Mouse (Mus musculus) neural tube, embryonic 14.5 days (tissue): ENCODE measurements around the gene Trpm4. TPM values are rescaled to one million over a fixed set of nuclear protein-coding genes. Genes with fewer than 3 reads are reported as not detected.
"Not testable (repeated sequence)": the region's sequence is repeated elsewhere in the genome, so short reads cannot be mapped to it uniquely, and the experiment has no call there.

ENCODE experiments used
- ATAC-seq: fragments of 200-750 bp; cut with Nextera tagmentation; 2 replicates; pipeline ENCODE4 v1.8.0; 2017; ENCODE audit warnings: low read depth, mild to moderate bottlenecking, moderate TSS enrichment, moderate library complexity
- H3K27ac ChIP-seq: fragments of 300-500 bp; sonication (generic); 2 replicates; pipeline ENCODE4 v1.5.1; 2014; ENCODE audit warnings: low read depth, mild to moderate bottlenecking, control low read depth, low read length, moderate library complexity, mixed read lengths
- H3K27me3 ChIP-seq: fragments of 300-500 bp; sonication (generic); 2 replicates; pipeline ENCODE4 v1.6.1; 2014; ENCODE audit warnings: low read length; ENCODE audit not compliant: control insufficient read depth, insufficient read depth
- H3K36me3 ChIP-seq: fragments of 300-500 bp; sonication (generic); 2 replicates; pipeline ENCODE4 v1.6.1; 2014; ENCODE audit warnings: low read length, mixed read lengths; ENCODE audit not compliant: control insufficient read depth, insufficient read depth
- H3K4me1 ChIP-seq: fragments of 300-500 bp; sonication (generic); 2 replicates; pipeline ENCODE4 v1.6.1; 2014; ENCODE audit warnings: low read length; ENCODE audit not compliant: control insufficient read depth, insufficient read depth
- H3K4me2 ChIP-seq: fragments of 300-500 bp; sonication (generic); 2 replicates; pipeline ENCODE4 v1.6.1; 2014; ENCODE audit warnings: mild to moderate bottlenecking, low read depth, low read length, control low read depth
- H3K4me3 ChIP-seq: fragments of 300-500 bp; sonication (generic); 2 replicates; pipeline ENCODE4 v1.5.1; 2014; ENCODE audit warnings: low read depth, low read length, control low read depth, mixed read lengths
- H3K9ac ChIP-seq: fragments of 300-500 bp; sonication (generic); replicated peaks from 2 replicates; pipeline ENCODE4 v1.6.1; 2014; ENCODE audit warnings: low read depth, mild to moderate bottlenecking, control low read depth, low read length, mixed read lengths
- H3K9me3 ChIP-seq: fragments of 300-500 bp; sonication (generic); 2 replicates; pipeline ENCODE4 v1.6.1; 2016; ENCODE audit warnings: low read length; ENCODE audit not compliant: control insufficient read depth
- WGBS: fragments of 180-500 bp; shearing (Covaris S2); extraction: QIAGEN DNeasy Blood & Tissue Kit; methylation state at CpG from one replicate; pipeline ENCODE4 v1.1.7; 2014; 5-methylcytosine and 5-hydroxymethylcytosine counted together
- polyA plus RNA-seq: library from polyadenylated mRNA; unstranded; fragments of >200 nt; fragmentation: Nextera tagmentation; extraction: Ambion mirVana; gene quantifications from 2 replicates; pipeline ENCODE4 v1.2.1, GENCODE M21; 2014

The Trpm4 gene
- polyA plus RNA-seq, 1 experiment from 2014 or later: 10.9 TPM

DNA sequence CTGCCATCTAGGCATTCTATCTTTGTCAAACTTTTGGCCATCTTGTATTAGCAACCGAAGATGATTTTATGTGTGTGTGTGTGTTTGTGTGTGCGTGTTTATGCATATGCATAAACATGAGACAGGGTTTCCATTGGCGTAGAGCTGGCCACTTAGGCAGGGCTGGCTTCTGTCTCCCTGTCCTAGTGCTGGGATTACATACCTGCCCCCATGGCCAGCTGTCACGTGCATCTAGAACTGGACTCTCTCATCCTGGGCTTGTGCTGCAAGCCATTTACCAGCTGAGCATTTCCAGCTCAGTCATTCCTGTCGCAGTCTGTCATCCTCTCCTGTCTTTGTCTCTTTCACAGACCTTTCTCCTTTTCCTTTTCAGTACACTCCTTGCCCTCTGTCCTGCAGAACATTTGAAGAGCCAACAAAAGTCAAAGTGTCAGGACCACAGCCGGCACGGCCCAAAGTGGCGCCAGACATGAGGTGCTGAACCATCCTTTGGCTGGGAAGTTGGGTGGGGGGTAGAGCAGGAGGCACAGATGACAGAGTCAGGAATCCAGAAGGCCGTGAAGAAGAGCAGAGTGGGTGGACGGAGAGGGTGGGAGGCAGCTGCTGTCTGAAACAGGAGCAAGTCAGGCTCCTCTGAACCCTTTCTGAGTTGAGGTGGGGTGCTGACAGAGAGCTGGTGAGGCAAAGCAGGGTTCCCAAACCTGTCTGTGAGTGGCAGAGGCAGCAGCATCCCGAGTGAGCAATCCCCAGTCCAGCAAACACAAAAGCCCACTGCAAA, 76.3 kb downstream of the Trpm4 start:
- no peak overlapping the region for H3K27ac ChIP-seq
- H3K9me3 ChIP-seq: no peaks in the 10 kb centered on the region
- no peak overlapping the region for H3K4me2 ChIP-seq
- no peak for ATAC-seq
- WGBS: 58% methylated on average over 11 of the region's 11 CpGs
- H3K27me3 ChIP-seq: no peaks in the 10 kb centered on the region
- H3K4me3 ChIP-seq: no peak overlapping the region
- no peak overlapping the region for H3K9ac ChIP-seq
- H3K4me1 ChIP-seq: no peaks in the 10 kb centered on the region
- no peaks in the 10 kb centered on the region for H3K36me3 ChIP-seq

DNA sequence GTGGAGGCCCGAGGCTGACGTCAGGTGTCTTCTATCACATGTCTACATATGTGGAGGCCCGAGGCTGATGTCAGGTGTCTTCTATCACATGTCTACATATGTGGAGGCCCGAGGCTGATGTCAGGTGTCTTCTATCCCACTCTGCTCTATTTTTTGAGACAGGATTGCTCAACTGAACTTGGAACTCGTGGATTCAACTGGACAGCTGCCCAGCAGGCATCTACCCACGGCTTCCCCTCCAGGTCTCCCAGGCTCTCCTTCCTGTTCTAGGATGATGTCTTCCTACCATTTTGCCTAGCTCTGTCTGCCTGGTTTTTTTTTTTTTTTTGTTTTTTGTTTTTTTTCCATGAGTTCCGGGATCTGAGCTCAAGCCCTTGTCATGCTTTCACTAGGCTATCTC, 77.8 kb downstream of the Trpm4 start:
- 90% methylated on average over 5 of the region's 7 CpGs for WGBS
- not testable (repeated sequence) for H3K4me3 ChIP-seq

DNA sequence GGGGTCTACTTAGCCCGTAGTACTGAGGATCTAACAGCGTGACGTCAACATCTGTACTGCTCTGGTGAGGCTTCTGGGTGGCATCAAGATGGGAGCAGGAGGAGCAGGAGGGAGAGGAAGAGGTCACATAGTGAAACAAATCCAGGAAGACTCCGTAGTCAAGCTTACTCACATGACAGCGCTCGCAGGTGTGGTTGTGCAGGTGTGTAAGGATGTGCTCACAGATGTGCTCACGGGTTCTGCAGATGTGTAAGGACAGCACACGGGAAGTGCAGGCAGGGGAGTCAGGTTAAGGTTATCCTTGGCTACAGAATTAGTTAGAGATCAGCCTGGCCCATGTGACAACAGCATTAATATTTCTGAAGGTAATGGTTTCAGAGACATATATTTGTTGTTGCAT, 79.8 kb downstream of the Trpm4 start:
- 93% methylated on average over 8 of the region's 8 CpGs for WGBS
- Histone ChIP-seq H3K9me3 (no peaks in the 10 kb centered on the region), H3K9ac (no peak overlapping the region)

More for the DNA sequence above, 77.8 kb downstream of the Trpm4 start:
- not testable (repeated sequence) for H3K4me1 ChIP-seq, H3K36me3 ChIP-seq, H3K9me3 ChIP-seq, ATAC-seq, H3K27ac ChIP-seq, H3K9ac ChIP-seq, H3K27me3 ChIP-seq, H3K4me2 ChIP-seq

More for the DNA sequence above, 79.8 kb downstream of the Trpm4 start:
- Histone ChIP-seq H3K4me3 (no peak overlapping the region), H3K27me3 (no peaks in the 10 kb centered on the region), H3K27ac (no peak overlapping the region), H3K4me2 (no peak overlapping the region), H3K4me1 (no peaks in the 10 kb centered on the region), H3K36me3 (no peaks in the 10 kb centered on the region)
- ATAC-seq: no peak

Other genes starting within 250 kb of the Trpm4 start
- 23.7 and 118 TPM in 2 replicates for gene Rcn3, start 241.6 kb downstream of the Trpm4 start, polyA plus RNA-seq
- gene Fcgrt, start 229.9 kb downstream of the Trpm4 start, polyA plus RNA-seq: 7.0 and 36.4 TPM in 2 replicates
- 781 and 868 TPM in 2 replicates for gene Rps11, start 209.3 kb downstream of the Trpm4 start, polyA plus RNA-seq
- 668 and 729 TPM in 2 replicates for gene Rpl13a, start 205.0 kb downstream of the Trpm4 start, polyA plus RNA-seq
- 0.33 TPM in 1 of 2 replicates, not detected in the other for gene Gm45713, start 197.5 kb downstream of the Trpm4 start, polyA plus RNA-seq
- gene Flt3l, start 197.3 kb downstream of the Trpm4 start, polyA plus RNA-seq: 1.3 and 1.6 TPM in 2 replicates
- gene Pih1d1, start 179.5 kb downstream of the Trpm4 start, polyA plus RNA-seq: 90.4 and 91.2 TPM in 2 replicates
- 16.9 and 19.8 TPM in 2 replicates for gene Aldh16a1, start 179.2 kb downstream of the Trpm4 start, polyA plus RNA-seq
- gene Slc17a7, start 169.8 kb downstream of the Trpm4 start, polyA plus RNA-seq: 0.71 TPM in 1 of 2 replicates, not detected in the other
- not detected in 2 replicates for gene Gfy, start 154.2 kb downstream of the Trpm4 start, polyA plus RNA-seq
- gene Pth2, start 152.8 kb downstream of the Trpm4 start, polyA plus RNA-seq: not detected in 2 replicates
- 0.15 and 0.50 TPM in 2 replicates for gene Ccdc155, start 128.9 kb downstream of the Trpm4 start, polyA plus RNA-seq
- gene Dkkl1, start 121.6 kb downstream of the Trpm4 start, polyA plus RNA-seq: 11.8 and 12.9 TPM in 2 replicates
- 24.5 and 39.9 TPM in 2 replicates for gene Tead2, start 118.0 kb downstream of the Trpm4 start, polyA plus RNA-seq
- 1.0 and 1.6 TPM in 2 replicates for gene Cd37, start 94.7 kb downstream of the Trpm4 start, polyA plus RNA-seq
- 0.75 and 0.99 TPM in 2 replicates for gene Slc6a16, start 92.7 kb downstream of the Trpm4 start, polyA plus RNA-seq
- not detected in 2 replicates for gene Slc6a21, start 56.3 kb downstream of the Trpm4 start, polyA plus RNA-seq
- gene Hrc, start 1.5 kb upstream of the Trpm4 start, polyA plus RNA-seq: 0.13 and 0.52 TPM in 2 replicates
- 28.4 and 30.4 TPM in 2 replicates for gene Ppfia3, start 33.2 kb upstream of the Trpm4 start, polyA plus RNA-seq
- gene Lin7b, start 36.8 kb upstream of the Trpm4 start, polyA plus RNA-seq: 24.9 and 49.4 TPM in 2 replicates
- 76.1 and 93.7 TPM in 2 replicates for gene Snrnp70, start 62.0 kb upstream of the Trpm4 start, polyA plus RNA-seq
- not detected in 2 replicates for gene Kcna7, start 71.9 kb upstream of the Trpm4 start, polyA plus RNA-seq
- not detected in 2 replicates for gene Ntf5, start 79.9 kb upstream of the Trpm4 start, polyA plus RNA-seq
- not detected in 2 replicates for gene Lhb, start 87.0 kb upstream of the Trpm4 start, polyA plus RNA-seq
- gene Gys1, start 101.1 kb upstream of the Trpm4 start, polyA plus RNA-seq: 18.1 and 19.9 TPM in 2 replicates
- gene Ruvbl2, start 104.3 kb upstream of the Trpm4 start, polyA plus RNA-seq: 86.8 and 95.3 TPM in 2 replicates
- gene Ftl1, start 126.1 kb upstream of the Trpm4 start, polyA plus RNA-seq: 5,062 and 5,088 TPM in 2 replicates
- 107 and 215 TPM in 2 replicates for gene Bax, start 133.1 kb upstream of the Trpm4 start, polyA plus RNA-seq
- gene Tulp2, start 148.1 kb upstream of the Trpm4 start, polyA plus RNA-seq: 0.17 and 0.31 TPM in 2 replicates
- gene Gm45808, start 153.0 kb upstream of the Trpm4 start, polyA plus RNA-seq: not detected in 2 replicates
- gene Dhdh, start 155.0 kb upstream of the Trpm4 start, polyA plus RNA-seq: 4.0 and 4.6 TPM in 2 replicates
- gene Nucb1, start 176.6 kb upstream of the Trpm4 start, polyA plus RNA-seq: 115 and 134 TPM in 2 replicates
- gene Ppp1r15a, start 192.5 kb upstream of the Trpm4 start, polyA plus RNA-seq: 14.0 and 14.2 TPM in 2 replicates
- 0.54 and 3.2 TPM in 2 replicates for gene Plekha4, start 192.6 kb upstream of the Trpm4 start, polyA plus RNA-seq
- 0.40 and 0.60 TPM in 2 replicates for gene Hsd17b14, start 221.1 kb upstream of the Trpm4 start, polyA plus RNA-seq
- gene Bcat2, start 236.4 kb upstream of the Trpm4 start, polyA plus RNA-seq: 15.8 and 19.2 TPM in 2 replicates